Comparison of ENCODE assay signal across 16 mouse cellular contexts in the genomic region with DNA sequence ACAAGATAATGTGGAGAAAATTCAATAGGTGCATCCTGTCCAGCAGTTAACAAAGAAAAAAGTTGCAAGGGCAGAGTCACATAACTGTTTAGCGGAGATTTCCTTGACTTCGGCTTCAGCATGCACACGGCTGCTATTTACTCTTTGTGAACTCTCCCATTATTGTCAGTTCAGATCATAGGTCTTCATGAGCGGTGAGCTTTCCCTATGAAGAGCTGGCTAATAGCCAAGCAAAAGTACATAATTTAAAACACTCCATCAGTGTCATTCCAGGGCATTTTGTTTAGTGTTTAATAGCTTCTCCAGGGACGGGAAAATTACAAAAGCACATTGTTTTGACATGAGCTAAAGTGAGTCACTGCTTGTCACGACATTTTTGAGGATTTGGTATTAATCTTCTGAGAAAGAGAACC.
DNase-seq lines count a peak whose midpoint lies in the region; ATAC-seq and TF ChIP-seq lines count a peak whose summit lies in the region.
"Had no signal": no experiment of that assay in that cellular context is flagged by ENCODE, and none has a peak within 500 bp of the region (broad histone marks: within the 10 kb centered on the region; RNA-seq: fewer than 3 reads in every experiment).

No protein-coding gene starts in this region.

- H3K4me3 ChIP-seq in hindbrain, embryonic 11.5 days (ENCODE audit: low read depth, low read length), result no peak overlapping the region
- no peak overlapping the region for H3K4me3 ChIP-seq in hindbrain, embryonic 14.5 days (replicated peaks; ENCODE audit: low read length)
- no peak overlapping the region for H3K4me3 ChIP-seq in C2C12 (ENCODE audit: insufficient read depth, poor library complexity, severe bottlenecking)
- no peak overlapping the region for H3K4me3 ChIP-seq in embryonic facial prominence, embryonic 14.5 days (ENCODE audit: low read depth, low read length)
- H3K4me3 ChIP-seq: erythroblast, embryonic 14.5 days had no signal

- H3K4me2 ChIP-seq in hindbrain, embryonic 11.5 days (replicated peaks; ENCODE audit: low read depth, low read length), result no peak overlapping the region
- no peak overlapping the region for H3K4me2 ChIP-seq in hindbrain, embryonic 14.5 days (replicated peaks)
- 0 out of 2 replicates have a peak overlapping the region, but pooled peaks have one; percentile 4 for H3K4me2 ChIP-seq in embryonic facial prominence, embryonic 14.5 days (ENCODE audit: low read depth, low read length)

- TF ChIP-seq CTCF in C2C12 (IDR thresholded peaks at IDR 0.05; ENCODE audit: control insufficient read depth, insufficient read depth, insufficient read length), result no peak

- ATAC-seq in hindbrain, embryonic 11.5 days (ENCODE audit: low FRiP score), result 0 out of 2 replicates have a peak, but pooled peaks have one; percentile 51
- ATAC-seq in hindbrain, embryonic 14.5 days (ENCODE audit: low FRiP score), result no peak
- peak; percentile 53; the same call in 1 of the 2 replicates for ATAC-seq in embryonic facial prominence, embryonic 14.5 days (ENCODE audit: low read depth)
- ATAC-seq: hindbrain, embryonic 16.5 days had no signal

- H3K27me3 ChIP-seq in hindbrain, embryonic 11.5 days (ENCODE audit: control insufficient read depth, insufficient read depth, low read length), result no peaks in the 10 kb centered on the region
- H3K27me3 ChIP-seq in hindbrain, embryonic 14.5 days (ENCODE audit: control insufficient read depth, insufficient read depth, low read length), result no peaks in the 10 kb centered on the region
- H3K27me3 ChIP-seq in C2C12 (ENCODE audit: control insufficient read depth, insufficient read depth, insufficient read length), result no peaks in the 10 kb centered on the region
- H3K27me3 ChIP-seq in embryonic facial prominence, embryonic 14.5 days (replicated peaks; ENCODE audit: control insufficient read depth, insufficient read depth, low read length), result no peaks in the 10 kb centered on the region

- no peaks in the 10 kb centered on the region for H3K4me1 ChIP-seq in hindbrain, embryonic 11.5 days (replicated peaks; ENCODE audit: control insufficient read depth, insufficient read depth, low read length)
- H3K4me1 ChIP-seq in hindbrain, embryonic 14.5 days (replicated peaks; ENCODE audit: control insufficient read depth, insufficient read depth, low read length), result no peaks in the 10 kb centered on the region
- peaks cover 22% of the 10 kb centered on the region for H3K4me1 ChIP-seq in embryonic facial prominence, embryonic 14.5 days (ENCODE audit: control insufficient read depth, insufficient read depth, low read length)

- 29% methylated on average over 6 of the region's 6 CpGs for WGBS in hindbrain, embryonic 11.5 days
- 24% methylated on average over 6 of the region's 6 CpGs for WGBS in hindbrain, embryonic 14.5 days
- WGBS in embryonic facial prominence, embryonic 14.5 days, result 11% methylated on average over 6 of the region's 6 CpGs

- no peak overlapping the region for H3K27ac ChIP-seq in hindbrain, embryonic 11.5 days (ENCODE audit: low read depth, low read length)
- H3K27ac ChIP-seq in hindbrain, embryonic 14.5 days, result no peak overlapping the region
- H3K27ac ChIP-seq in embryonic facial prominence, embryonic 14.5 days (replicated peaks; ENCODE audit: low read depth, low read length), result peak overlapping the region; percentile 39; the same call in 1 of the 2 replicates

- H3K36me3 ChIP-seq in hindbrain, embryonic 11.5 days (ENCODE audit: control insufficient read depth, insufficient read depth, low read length), result no peaks in the 10 kb centered on the region
- no peaks in the 10 kb centered on the region for H3K36me3 ChIP-seq in hindbrain, embryonic 14.5 days (replicated peaks; ENCODE audit: control insufficient read depth, insufficient read depth)
- no peaks in the 10 kb centered on the region for H3K36me3 ChIP-seq in C2C12 (ENCODE audit: control insufficient read depth, insufficient read depth)
- H3K36me3 ChIP-seq in embryonic facial prominence, embryonic 14.5 days (ENCODE audit: control insufficient read depth, insufficient read depth, low read length), result no peaks in the 10 kb centered on the region

- no peak overlapping the region for H3ac ChIP-seq in C2C12 (ENCODE audit: control insufficient read depth, insufficient read length, low read depth)

- H3K9me3 ChIP-seq in hindbrain, embryonic 11.5 days (ENCODE audit: control insufficient read depth, low read length), result no peaks in the 10 kb centered on the region
- H3K9me3 ChIP-seq in hindbrain, embryonic 14.5 days (ENCODE audit: control insufficient read depth, low read length), result no peaks in the 10 kb centered on the region
- H3K9me3 ChIP-seq in embryonic facial prominence, embryonic 14.5 days (ENCODE audit: control insufficient read depth, low read length), result no peaks in the 10 kb centered on the region
- H3K9me3 ChIP-seq: G1E had no signal

- peak; percentile 31 for DNase-seq in adrenal gland, adult 2 months
- DNase-seq in adrenal gland, adult 18-20 months (ENCODE audit: low spot score in 2 of 2), result no peak
- DNase-seq in hindbrain, embryonic 11.5 days (ENCODE audit: low spot score), result peak; percentile 14
- DNase-seq in hindbrain, embryonic 14.5 days (ENCODE audit: low spot score), result no peak
- peak; percentile 83 for DNase-seq in embryonic facial prominence, embryonic 14.5 days (ENCODE audit: low spot score)
- no peak for DNase-seq in cerebellum, adult 8-10 months
- no peak for DNase-seq in layer of hippocampus, postnatal 10 days (ENCODE audit: low spot score in 2 of 2)
- DNase-seq: adrenal gland, postnatal 10 days; cerebellum, adult 11-12 months; gastrocnemius, postnatal 14 days; kidney, postnatal 25 days; midbrain, embryonic 14.5 days had no signal

- no peak overlapping the region for H3K9ac ChIP-seq in hindbrain, embryonic 11.5 days (ENCODE audit: low read depth, low read length)
- no peak overlapping the region for H3K9ac ChIP-seq in hindbrain, embryonic 14.5 days
- H3K9ac ChIP-seq in embryonic facial prominence, embryonic 14.5 days (ENCODE audit: low read depth, low read length), result no peak overlapping the region

- no peaks in the 10 kb centered on the region for H3K79me3 ChIP-seq in C2C12 (ENCODE audit: low read depth)

- H3K79me2 ChIP-seq in C2C12 (ENCODE audit: control insufficient read depth, insufficient read depth), result peaks cover 14% of the 10 kb centered on the region

TF ChIP-seq in C2C12, 6 proteins besides CTCF, POLR2A, EP300 and RAD21:
- TF ChIP-seq MYOD1 (IDR thresholded peaks at IDR 0.05; ENCODE audit: control insufficient read depth, insufficient read length, low read depth) (no peak), MYOG (IDR thresholded peaks at IDR 0.05; ENCODE audit: control insufficient read depth, extremely low read depth, insufficient read length) (no peak), FOSL1 (IDR thresholded peaks at IDR 0.05; ENCODE audit: insufficient read depth, low read length, poor library complexity, severe bottlenecking) (peak; percentile 94), USF1 (IDR thresholded peaks at IDR 0.05; ENCODE audit: low read depth) (no peak), MAX (IDR thresholded peaks at IDR 0.05) (peak; percentile 85), CEBPB (IDR thresholded peaks at IDR 0.05; ENCODE audit: low read depth) (peak; percentile 45)

Comparison
In these comparisons a context has a peak if more than half of its experiments do, and no peak if none do; other contexts are left out.
1. DNase-seq: peak in adrenal gland, adult 2 months (single experiment), hindbrain, embryonic 11.5 days (single experiment) and embryonic facial prominence, embryonic 14.5 days (single experiment); none in adrenal gland, adult 18-20 months (0 of 2), hindbrain, embryonic 14.5 days (single experiment), cerebellum, adult 8-10 months (single experiment) and layer of hippocampus, postnatal 10 days (0 of 2).